Mouse (Mus musculus) intestine, postnatal 0 days (tissue): Measurements from ENCODE around the gene Abhd17a. TPM values are rescaled to one million over a fixed set of nuclear protein-coding genes. Genes with fewer than 3 reads are reported as not detected.

ENCODE experiments used
- ATAC-seq: fragments of 200-750 bp; cut with Nextera tagmentation; 2 replicates; pipeline ENCODE4 v1.8.0; 2017; ENCODE audit warnings: mild to moderate bottlenecking, moderate TSS enrichment, moderate library complexity
- H3K27ac ChIP-seq: fragments of 300-500 bp; sonication (generic); 2 replicates; pipeline ENCODE4 v1.5.1; 2014; ENCODE audit warnings: mild to moderate bottlenecking, low read depth, low read length, moderate library complexity
- H3K27me3 ChIP-seq: fragments of 300-500 bp; sonication (generic); replicated peaks from 2 replicates; pipeline ENCODE4 v1.6.1; 2014; ENCODE audit warnings: low read length, mixed read lengths; ENCODE audit not compliant: control insufficient read depth, insufficient read depth
- H3K36me3 ChIP-seq: fragments of 300-500 bp; sonication (generic); 2 replicates; pipeline ENCODE4 v1.6.1; 2014; ENCODE audit warnings: mild to moderate bottlenecking, moderate library complexity; ENCODE audit not compliant: control insufficient read depth, insufficient read depth
- H3K4me1 ChIP-seq: fragments of 300-500 bp; sonication (generic); replicated peaks from 2 replicates; pipeline ENCODE4 v1.6.1; 2014; ENCODE audit warnings: antibody characterized with exemption, low read length, mixed read lengths; ENCODE audit not compliant: control insufficient read depth, insufficient read depth
- H3K4me2 ChIP-seq: fragments of 300-500 bp; sonication (generic); replicated peaks from 2 replicates; pipeline ENCODE4 v1.6.1; 2014; ENCODE audit warnings: low read depth, mild to moderate bottlenecking, moderate library complexity
- H3K4me3 ChIP-seq: fragments of 300-500 bp; sonication (generic); 2 replicates; pipeline ENCODE4 v1.5.1; 2014; ENCODE audit warnings: low read depth, low read length
- H3K9ac ChIP-seq: fragments of 300-500 bp; sonication (generic); 2 replicates; pipeline ENCODE4 v1.6.1; 2014; ENCODE audit warnings: mild to moderate bottlenecking, low read depth, low read length
- H3K9me3 ChIP-seq: fragments of 300-500 bp; sonication (generic); 2 replicates; pipeline ENCODE4 v1.6.1; 2016; ENCODE audit warnings: mixed run types; ENCODE audit not compliant: control insufficient read depth
- CTCF ChIP-seq: sonication (generic); IDR thresholded peaks from 2 replicates; pipeline ENCODE4 v1.5.1; 2016; ENCODE audit warnings: low read depth, mild to moderate bottlenecking, control low read depth, antibody characterized with exemption, moderate library complexity
- WGBS: fragments of 180-500 bp; shearing (Covaris S2); extraction: QIAGEN DNeasy Blood & Tissue Kit; methylation state at CpG from one replicate; pipeline ENCODE4 v1.1.7; 2014; 5-methylcytosine and 5-hydroxymethylcytosine counted together
- polyA plus RNA-seq: library from polyadenylated mRNA; unstranded; fragments of >200 nt; fragmentation: Nextera tagmentation; extraction: Ambion mirVana; gene quantifications from 2 replicates; pipeline ENCODE4 v1.2.1, GENCODE M21; 2015

Gene Abhd17a
- polyA plus RNA-seq, 1 experiment from 2014 or later: 116 TPM

DNA sequence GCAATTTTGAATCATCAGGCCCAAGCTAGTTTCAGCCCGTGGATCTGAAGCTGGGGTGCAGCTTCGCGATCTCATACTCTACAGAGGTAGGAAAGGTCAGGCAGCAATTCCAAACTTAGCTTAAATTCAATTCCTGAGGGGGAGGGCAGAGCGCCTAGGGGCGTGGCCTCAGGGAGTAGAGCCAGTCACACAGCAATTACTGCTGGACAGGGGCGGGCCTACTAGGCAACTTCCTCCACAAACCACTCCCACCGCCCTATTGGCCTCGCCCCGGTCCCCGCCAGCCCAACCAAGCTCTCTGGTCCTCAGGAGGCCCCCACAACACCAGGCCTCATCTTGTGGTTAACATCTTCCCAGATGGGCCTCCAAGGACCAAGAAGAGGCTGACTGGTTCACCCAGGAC, 20.5 kb downstream of the Abhd17a start:
- H3K4me1 ChIP-seq: peaks cover 17% of the 10 kb centered on the region; the same call in 1 of the 2 replicates
- H3K4me2 ChIP-seq: peak overlapping the region; percentile 53
- ATAC-seq: peak; percentile 60
- WGBS: 21% methylated on average over 10 of the region's 10 CpGs
- no peaks in the 10 kb centered on the region for H3K9me3 ChIP-seq
- no peak overlapping the region for H3K27ac ChIP-seq
- H3K36me3 ChIP-seq: peaks cover 8% of the 10 kb centered on the region; the same call in 1 of the 2 replicates
- H3K27me3 ChIP-seq: no peaks in the 10 kb centered on the region
- TF ChIP-seq CTCF: no peak
- H3K4me3 ChIP-seq: peak overlapping the region; percentile 6; the same call in 1 of the 2 replicates
- H3K9ac ChIP-seq: 0 out of 2 replicates have a peak overlapping the region, but pooled peaks have one; percentile 2

DNA sequence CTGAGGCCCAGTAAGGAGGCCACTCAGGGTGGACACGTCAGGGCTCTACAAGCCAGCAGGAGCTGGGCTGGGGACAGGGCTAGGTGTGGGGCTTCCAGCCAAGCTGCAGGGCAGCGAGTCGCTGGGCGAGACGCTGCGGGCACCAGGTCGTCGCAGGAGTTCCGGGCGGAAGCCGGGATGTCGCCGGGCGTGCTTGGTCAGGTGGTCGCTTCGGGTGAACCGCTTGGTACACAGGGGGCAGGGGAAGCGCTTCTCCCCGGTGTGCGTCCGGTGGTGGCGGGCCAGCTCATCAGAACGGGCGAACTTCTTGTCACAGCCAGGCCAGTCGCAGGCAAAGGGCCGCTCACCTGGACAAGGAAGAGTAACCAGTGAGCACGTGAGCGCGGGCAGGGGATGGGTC, 21.3 kb downstream of the Abhd17a start:
- 94% methylated on average over 29 of the region's 29 CpGs for WGBS
- Histone ChIP-seq H3K36me3 (peaks cover 8% of the 10 kb centered on the region; the same call in 1 of the 2 replicates), H3K9ac (no peak overlapping the region), H3K4me2 (no peak overlapping the region), H3K27ac (no peak overlapping the region), H3K4me3 (no peak overlapping the region), H3K4me1 (peaks cover 17% of the 10 kb centered on the region; the same call in 1 of the 2 replicates), H3K27me3 (no peaks in the 10 kb centered on the region), H3K9me3 (no peaks in the 10 kb centered on the region)
- TF ChIP-seq CTCF: no peak
- no peak for ATAC-seq

DNA sequence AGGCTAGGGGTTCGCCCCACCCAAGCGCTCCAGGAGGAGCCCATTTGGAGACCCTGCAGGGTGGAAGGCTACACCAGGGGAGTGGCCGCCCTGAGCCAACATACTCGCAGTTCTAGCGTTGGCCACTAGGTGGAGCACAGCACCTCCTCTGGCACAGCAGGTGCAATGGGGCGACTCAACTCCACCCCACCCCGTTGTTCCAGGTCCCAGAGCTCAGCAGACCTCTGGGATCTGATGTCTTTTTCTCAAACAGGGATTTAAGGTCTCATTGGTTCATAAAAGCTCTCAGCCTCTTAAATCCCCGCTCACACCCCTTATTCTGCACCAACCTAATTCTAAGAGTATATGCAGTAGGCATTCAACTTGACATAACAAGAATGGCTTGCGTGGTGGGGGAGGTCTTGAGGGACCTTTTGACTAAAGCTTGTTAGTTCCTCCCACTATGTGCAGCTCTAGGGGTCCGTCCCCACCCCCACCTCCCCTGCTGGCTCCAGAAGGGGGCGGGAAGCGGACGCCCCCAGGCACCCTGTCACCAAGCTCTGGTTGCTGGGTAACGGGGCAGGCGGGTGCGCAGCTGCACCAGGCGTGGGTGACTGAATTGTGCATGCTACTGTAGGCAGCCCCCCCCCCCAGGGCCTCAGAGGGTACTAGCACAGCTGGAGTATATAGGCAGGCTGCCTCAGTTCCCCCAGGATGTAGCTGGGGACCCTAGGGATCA, 23.6 kb downstream of the Abhd17a start:
- peaks cover 8% of the 10 kb centered on the region; the same call in 1 of the 2 replicates for H3K36me3 ChIP-seq
- no peaks in the 10 kb centered on the region for H3K27me3 ChIP-seq
- no peak overlapping the region; the same call in 1 of the 2 replicates for H3K4me2 ChIP-seq
- no peaks in the 10 kb centered on the region for H3K9me3 ChIP-seq
- no peak overlapping the region for H3K27ac ChIP-seq
- H3K9ac ChIP-seq: no peak overlapping the region
- H3K4me3 ChIP-seq: no peak overlapping the region
- peak; percentile 29 for ATAC-seq
- peak; percentile 97 for TF ChIP-seq CTCF
- peaks cover 11% of the 10 kb centered on the region; the same call in 1 of the 2 replicates for H3K4me1 ChIP-seq
- WGBS: 27% methylated on average over 17 of the region's 17 CpGs

DNA sequence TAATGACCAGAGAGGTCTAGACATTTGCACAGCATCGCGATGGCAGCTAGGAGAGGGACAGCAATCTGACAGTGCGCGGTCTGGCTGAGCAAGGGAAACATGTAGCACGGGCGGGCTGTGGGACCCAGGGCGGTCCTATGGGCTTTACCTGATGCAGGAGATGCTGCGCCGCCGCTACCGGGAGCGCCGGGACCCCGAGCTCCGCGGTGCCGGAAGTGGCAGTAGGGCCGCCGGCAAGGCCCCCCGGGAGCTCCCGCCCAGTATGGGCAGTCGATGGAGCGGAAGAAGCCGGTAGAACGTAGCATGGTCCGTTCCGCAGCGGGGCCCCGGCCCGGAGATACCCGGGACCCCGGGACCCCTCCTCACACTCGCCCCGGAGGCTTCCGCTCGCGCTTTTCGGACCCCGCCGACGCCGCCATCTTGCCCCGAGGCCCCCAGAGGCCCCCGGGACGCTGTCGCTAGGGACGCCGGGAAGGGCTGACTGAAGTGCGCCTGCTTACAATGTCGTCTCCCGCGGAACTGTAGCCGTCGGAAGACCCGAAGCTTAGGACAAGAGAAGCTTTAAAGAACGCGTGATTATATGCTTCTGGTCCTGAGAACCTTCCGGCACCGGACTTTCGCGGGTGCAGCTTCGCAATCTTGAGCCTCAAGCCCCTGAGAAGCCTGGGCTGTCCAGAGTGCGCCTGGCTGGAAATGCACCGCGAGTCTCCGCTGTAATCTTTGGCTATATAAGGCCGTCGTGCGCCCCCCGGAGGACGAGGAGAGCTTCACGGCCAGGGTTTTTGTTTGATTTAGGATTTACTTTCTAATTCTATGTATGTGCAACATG, 28.8 kb downstream of the Abhd17a start, which contains the start of gene Rexo1:
TSS of gene Rexo1 (minus strand) at position 445 of the 829 bp plus-strand sequence.
- peak; percentile 89 for TF ChIP-seq CTCF
- H3K36me3 ChIP-seq: no peaks in the 10 kb centered on the region
- no peaks in the 10 kb centered on the region for H3K27me3 ChIP-seq
- peak; percentile 79 for ATAC-seq
- under 1% methylated on average over 67 of the region's 72 CpGs for WGBS
- H3K9ac ChIP-seq: peak within 1 kb of the TSS; percentile 99
- H3K4me1 ChIP-seq: 0 out of 2 replicates have a peak, but pooled peaks cover 6% of the 10 kb centered on the region
- no peaks in the 10 kb centered on the region for H3K9me3 ChIP-seq
- peak within 1 kb of the TSS; percentile 89 for H3K27ac ChIP-seq
- peak within 1 kb of the TSS; percentile 100 for H3K4me3 ChIP-seq
- H3K4me2 ChIP-seq: peak within 1 kb of the TSS; percentile 75

DNA sequence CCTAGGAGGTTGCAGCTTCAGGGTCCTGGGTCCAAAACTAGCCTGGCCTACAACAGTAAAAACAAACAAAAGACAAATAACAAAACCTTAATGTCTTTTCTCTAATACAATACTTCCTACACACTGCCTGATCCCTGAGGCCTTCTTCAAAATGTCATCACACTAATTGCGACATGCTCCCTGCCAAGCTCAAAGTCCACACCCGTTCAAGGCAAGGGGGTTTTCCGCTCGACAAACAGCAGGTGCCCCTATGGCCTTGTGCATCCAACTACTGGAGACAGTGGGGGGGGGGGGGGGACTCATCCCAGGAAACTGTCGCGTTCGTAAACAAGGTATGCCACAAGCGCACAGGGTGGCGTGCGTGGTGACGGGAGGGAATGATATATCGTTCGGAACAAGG, 29.5 kb downstream of the Abhd17a start:
- no peaks in the 10 kb centered on the region for H3K27me3 ChIP-seq
- no peak for TF ChIP-seq CTCF
- no peaks in the 10 kb centered on the region for H3K36me3 ChIP-seq
- WGBS: 0% methylated on average over 13 of the region's 13 CpGs
- peak; percentile 48 for ATAC-seq
- peak overlapping the region; percentile 75 for H3K4me2 ChIP-seq
- H3K9me3 ChIP-seq: no peaks in the 10 kb centered on the region
- H3K4me1 ChIP-seq: 0 out of 2 replicates have a peak, but pooled peaks cover 6% of the 10 kb centered on the region
- H3K4me3 ChIP-seq: peak overlapping the region; percentile 100
- peak overlapping the region; percentile 89 for H3K27ac ChIP-seq
- H3K9ac ChIP-seq: peak overlapping the region; percentile 99

DNA sequence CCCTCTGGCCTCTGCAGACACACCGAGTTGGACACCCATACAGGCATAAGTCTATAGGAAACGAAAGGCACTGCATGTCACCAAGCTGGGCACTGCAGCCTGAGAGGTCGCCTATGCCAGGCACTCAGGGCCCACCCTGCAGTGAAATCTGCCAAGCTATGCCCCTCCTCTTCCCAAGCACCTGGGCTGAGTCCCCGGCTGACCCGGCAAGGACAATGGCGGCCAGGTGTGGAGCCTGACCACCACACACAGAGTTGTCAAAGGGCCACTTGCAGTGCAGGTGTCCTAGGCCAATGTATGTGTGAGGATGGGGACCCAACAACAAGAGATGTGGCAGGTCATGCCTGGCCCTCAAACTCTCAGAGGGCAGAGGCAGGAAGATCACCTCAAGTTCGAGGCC, 30.7 kb downstream of the Abhd17a start:
- peak overlapping the region; percentile 75 for H3K4me2 ChIP-seq
- 87% methylated on average over 7 of the region's 7 CpGs for WGBS
- H3K27ac ChIP-seq: no peak overlapping the region
- no peaks in the 10 kb centered on the region for H3K9me3 ChIP-seq
- 0 out of 2 replicates have a peak, but pooled peaks cover 6% of the 10 kb centered on the region for H3K4me1 ChIP-seq
- H3K4me3 ChIP-seq: no peak overlapping the region
- no peak for ATAC-seq
- no peaks in the 10 kb centered on the region; the same call in 1 of the 2 replicates for H3K36me3 ChIP-seq
- no peaks in the 10 kb centered on the region for H3K27me3 ChIP-seq
- TF ChIP-seq CTCF: no peak
- no peak overlapping the region for H3K9ac ChIP-seq
